Mouse (Mus musculus) kidney, adult 18-20 months (tissue): ENCODE measurements around the gene Cenps.
"Not testable (repeated sequence)": the region's sequence is repeated elsewhere in the genome, so short reads cannot be mapped to it uniquely, and the experiment has no call there.

Source experiments
- DNase-seq: peaks from one replicate; pipeline ENCODE4 v3.0.0; 2021

The Cenps gene

GRCm38 (mm10) chr4:149103875-149104561 lies 33.4 kb downstream of the Cenps start, which contains the start of gene Dffa:
Gene Dffa (plus strand): TSS chr4:149104146.
- peak; percentile 95 for DNase-seq

GRCm38 (mm10) chr4:149101456-149101855 lies 36.0 kb downstream of the Cenps start:
- DNase-seq = no peak

GRCm38 (mm10) chr4:149100449-149100848 lies 37.0 kb downstream of the Cenps start:
- not testable (repeated sequence) for DNase-seq

- peak; percentile 92 for DNase-seq
These were observed 37.9 kb downstream of the Cenps start, which contains the start of gene Pex14 for GRCm38 (mm10) chr4:149099369-149100017. Gene Pex14 (minus strand): TSS chr4:149099876.

- peak; percentile 32 for DNase-seq
These were observed 38.9 kb downstream of the Cenps start for GRCm38 (mm10) chr4:149098571-149098970.

GRCm38 (mm10) chr4:149097956-149098355 lies 39.5 kb downstream of the Cenps start:
- no peak for DNase-seq

GRCm38 (mm10) chr4:149091364-149091763 lies 46.1 kb downstream of the Cenps start:
- no peak for DNase-seq

GRCm38 (mm10) chr4:149085381-149085780 lies 52.0 kb downstream of the Cenps start:
- DNase-seq = no peak

GRCm38 (mm10) chr4:149081528-149081927 lies 55.9 kb downstream of the Cenps start:
- DNase-seq = peak; percentile 90

- DNase-seq = no peak
These were observed 57.3 kb downstream of the Cenps start for GRCm38 (mm10) chr4:149080111-149080510.

GRCm38 (mm10) chr4:149079629-149080028 lies 57.8 kb downstream of the Cenps start:
- no peak for DNase-seq

GRCm38 (mm10) chr4:149078261-149078660 lies 59.2 kb downstream of the Cenps start:
- no peak for DNase-seq
